Mouse (Mus musculus) layer of hippocampus, adult 9-10 months (tissue): ENCODE measurements around the gene Smagp.

ENCODE experiments used
- DNase-seq: peaks from one replicate; pipeline ENCODE4 v3.0.0; 2022; ENCODE audit warnings: low spot score

The Smagp gene

GRCm38 (mm10) chr15:100636700-100637501 is at the start of gene Smagp:
Smagp (minus strand) TSS chr15:100636940.
- no peak for DNase-seq

- no peak for DNase-seq
Observed at GRCm38 (mm10) chr15:100686434-100686833, 49.7 kb upstream of the Smagp start.

- DNase-seq: no peak
Observed at GRCm38 (mm10) chr15:100685849-100686248, 49.1 kb upstream of the Smagp start.

GRCm38 (mm10) chr15:100685255-100685654 is 48.5 kb upstream of the Smagp start:
- DNase-seq: no peak

- no peak for DNase-seq
Observed at GRCm38 (mm10) chr15:100684450-100684849, 47.7 kb upstream of the Smagp start.

- peak; percentile 85 for DNase-seq
Observed at GRCm38 (mm10) chr15:100683041-100683440, 46.3 kb upstream of the Smagp start.

GRCm38 (mm10) chr15:100681770-100682169 is 45.0 kb upstream of the Smagp start:
- no peak for DNase-seq

- DNase-seq: no peak
Observed at GRCm38 (mm10) chr15:100680381-100680780, 43.6 kb upstream of the Smagp start.

- DNase-seq: no peak
Observed at GRCm38 (mm10) chr15:100679005-100679404, 42.3 kb upstream of the Smagp start.

GRCm38 (mm10) chr15:100678581-100678980 is 41.8 kb upstream of the Smagp start:
- DNase-seq: no peak

GRCm38 (mm10) chr15:100677675-100678074 is 40.9 kb upstream of the Smagp start:
- no peak for DNase-seq

- no peak for DNase-seq
Observed at GRCm38 (mm10) chr15:100676521-100676920, 39.8 kb upstream of the Smagp start.

GRCm38 (mm10) chr15:100675486-100675885 is 38.7 kb upstream of the Smagp start:
- DNase-seq: no peak

GRCm38 (mm10) chr15:100674566-100674965 is 37.8 kb upstream of the Smagp start:
- DNase-seq: no peak

- no peak for DNase-seq
Observed at GRCm38 (mm10) chr15:100673585-100674391, 37.0 kb upstream of the Smagp start.

GRCm38 (mm10) chr15:100670833-100671232 is 34.1 kb upstream of the Smagp start:
- no peak for DNase-seq

- no peak for DNase-seq
Observed at GRCm38 (mm10) chr15:100670004-100670403, 33.3 kb upstream of the Smagp start.

- no peak for DNase-seq
Observed at GRCm38 (mm10) chr15:100669337-100669736, 32.6 kb upstream of the Smagp start, which contains the start of gene Bin2. Bin2 (minus strand) TSS chr15:100669553.

- DNase-seq: no peak
Observed at GRCm38 (mm10) chr15:100667871-100668545, 31.3 kb upstream of the Smagp start.

GRCm38 (mm10) chr15:100667420-100667819 is 30.7 kb upstream of the Smagp start:
- no peak for DNase-seq

- no peak for DNase-seq
Observed at GRCm38 (mm10) chr15:100666851-100667250, 30.1 kb upstream of the Smagp start.

- no peak for DNase-seq
Observed at GRCm38 (mm10) chr15:100666219-100666696, 29.5 kb upstream of the Smagp start.
